Mouse (Mus musculus): Measurements from ENCODE around the gene Itpkb. TPM values are rescaled to one million over a fixed set of nuclear protein-coding genes. Genes with fewer than 3 reads are reported as not detected.
A peak's percentile ranks its signal among the peaks of the same experiment; 100 is the strongest.

Itpkb gene
- total and polyA plus RNA-seq, 3 experiments, result 14.6 to 17.8 (median 16.9) TPM

GRCm38 (mm10) chr1:180417118-180417517 is 86.8 kb downstream of the Itpkb start:
- ATAC-seq (ENCODE audit: extremely low read depth, insufficient number of reproducible peaks, low FRiP score, poor library complexity, severe bottlenecking), result peak; percentile 77
- Histone ChIP-seq H3K27me3 (ENCODE audit: insufficient read depth, low read length) (no peaks in the 10 kb centered on the region; the same call in 1 of the 2 replicates), H3K4me3 (ENCODE audit: low read depth, low read length) (peak overlapping the region; percentile 51; the same call in 1 of the 2 replicates), H3K9me3 (replicated peaks) (no peaks in the 10 kb centered on the region), H3K36me3 (replicated peaks) (peaks cover 96% of the 10 kb centered on the region), H3K4me1 (ENCODE audit: insufficient read depth, low read depth, low read length) (peaks cover 42% of the 10 kb centered on the region)
- TF ChIP-seq GATA2 (IDR thresholded peaks at IDR 0.05; ENCODE audit: borderline replicate concordance, low read depth, low read length), result no peak
- no peak for TF ChIP-seq TAL1 (conservative IDR thresholded peaks at IDR 0.05; ENCODE audit: low read depth, low read length)
- TF ChIP-seq POLR2AphosphoS5 (IDR thresholded peaks at IDR 0.05; ENCODE audit: insufficient replicate concordance, low read depth, low read length), result no peak
- TF ChIP-seq CTCF (IDR thresholded peaks at IDR 0.05; ENCODE audit: low read depth, low read length), result no peak
- no peak for TF ChIP-seq GATA1 (IDR thresholded peaks at IDR 0.05; ENCODE audit: borderline replicate concordance, low read length)
- DNase-seq (ENCODE audit: low spot score), result peak; percentile 59

GRCm38 (mm10) chr1:180419059-180419458 is 88.8 kb downstream of the Itpkb start:
- Histone ChIP-seq H3K4me3 (ENCODE audit: low read depth, low read length) (no peak overlapping the region), H3K9me3 (replicated peaks) (no peaks in the 10 kb centered on the region), H3K27me3 (ENCODE audit: insufficient read depth, low read length) (no peaks in the 10 kb centered on the region), H3K36me3 (replicated peaks) (peaks cover 95% of the 10 kb centered on the region), H3K4me1 (ENCODE audit: insufficient read depth, low read depth, low read length) (peaks cover 55% of the 10 kb centered on the region)
- DNase-seq (ENCODE audit: low spot score) (no peak), ATAC-seq (ENCODE audit: extremely low read depth, insufficient number of reproducible peaks, low FRiP score, poor library complexity, severe bottlenecking) (no peak)
- TF ChIP-seq CTCF (IDR thresholded peaks at IDR 0.05; ENCODE audit: low read depth, low read length) (no peak), POLR2AphosphoS5 (IDR thresholded peaks at IDR 0.05; ENCODE audit: insufficient replicate concordance, low read depth, low read length) (no peak), GATA2 (IDR thresholded peaks at IDR 0.05; ENCODE audit: borderline replicate concordance, low read depth, low read length) (no peak), TAL1 (conservative IDR thresholded peaks at IDR 0.05; ENCODE audit: low read depth, low read length) (no peak)

- Histone ChIP-seq H3K9me3 (replicated peaks) (no peaks in the 10 kb centered on the region), H3K4me3 (ENCODE audit: low read depth, low read length) (no peak overlapping the region), H3K27me3 (ENCODE audit: insufficient read depth, low read length) (no peaks in the 10 kb centered on the region), H3K4me1 (ENCODE audit: insufficient read depth, low read depth, low read length) (peaks cover 48% of the 10 kb centered on the region), H3K36me3 (replicated peaks) (peaks cover 93% of the 10 kb centered on the region)
- TF ChIP-seq GATA2 (IDR thresholded peaks at IDR 0.05; ENCODE audit: borderline replicate concordance, low read depth, low read length) (no peak), GATA1 (IDR thresholded peaks at IDR 0.05; ENCODE audit: borderline replicate concordance, low read length) (no peak), TAL1 (conservative IDR thresholded peaks at IDR 0.05; ENCODE audit: low read depth, low read length) (no peak), POLR2AphosphoS5 (IDR thresholded peaks at IDR 0.05; ENCODE audit: insufficient replicate concordance, low read depth, low read length) (no peak), CTCF (IDR thresholded peaks at IDR 0.05; ENCODE audit: low read depth, low read length) (no peak)
- no peak for ATAC-seq (ENCODE audit: extremely low read depth, insufficient number of reproducible peaks, low FRiP score, poor library complexity, severe bottlenecking)
- no peak for DNase-seq (ENCODE audit: low spot score)
Observed at GRCm38 (mm10) chr1:180420496-180421164, 90.3 kb downstream of the Itpkb start.

GRCm38 (mm10) chr1:180421165-180421909 is 91.1 kb downstream of the Itpkb start:
- H3K4me1 ChIP-seq (ENCODE audit: insufficient read depth, low read depth, low read length), result peaks cover 44% of the 10 kb centered on the region
- TF ChIP-seq TAL1 (conservative IDR thresholded peaks at IDR 0.05; ENCODE audit: low read depth, low read length) (no peak), POLR2AphosphoS5 (IDR thresholded peaks at IDR 0.05; ENCODE audit: insufficient replicate concordance, low read depth, low read length) (no peak), CTCF (IDR thresholded peaks at IDR 0.05; ENCODE audit: low read depth, low read length) (no peak), GATA1 (IDR thresholded peaks at IDR 0.05; ENCODE audit: borderline replicate concordance, low read length) (no peak), GATA2 (IDR thresholded peaks at IDR 0.05; ENCODE audit: borderline replicate concordance, low read depth, low read length) (no peak)
- H3K27me3 ChIP-seq (ENCODE audit: insufficient read depth, low read length), result no peaks in the 10 kb centered on the region
- ATAC-seq (ENCODE audit: extremely low read depth, insufficient number of reproducible peaks, low FRiP score, poor library complexity, severe bottlenecking), result no peak
- no peak overlapping the region for H3K4me3 ChIP-seq (ENCODE audit: low read depth, low read length)
- H3K36me3 ChIP-seq (replicated peaks), result peaks cover 96% of the 10 kb centered on the region
- DNase-seq (ENCODE audit: low spot score), result no peak
- no peaks in the 10 kb centered on the region for H3K9me3 ChIP-seq (replicated peaks)

- peak; percentile 64 for DNase-seq (ENCODE audit: low spot score)
- ATAC-seq (ENCODE audit: extremely low read depth, insufficient number of reproducible peaks, low FRiP score, poor library complexity, severe bottlenecking), result 0 out of 2 replicates have a peak, but pooled peaks have one; percentile 12
- no peak overlapping the region for H3K4me3 ChIP-seq (ENCODE audit: low read depth, low read length)
- H3K9me3 ChIP-seq (replicated peaks), result no peaks in the 10 kb centered on the region
- TF ChIP-seq CTCF (IDR thresholded peaks at IDR 0.05; ENCODE audit: low read depth, low read length) (peak; percentile 63), POLR2AphosphoS5 (IDR thresholded peaks at IDR 0.05; ENCODE audit: insufficient replicate concordance, low read depth, low read length) (no peak)
- peaks cover 88% of the 10 kb centered on the region for H3K36me3 ChIP-seq (replicated peaks)
- peaks cover under 1% of the 10 kb centered on the region; the same call in 1 of the 2 replicates for H3K27me3 ChIP-seq (ENCODE audit: insufficient read depth, low read length)
- H3K4me1 ChIP-seq (ENCODE audit: insufficient read depth, low read depth, low read length), result peaks cover 35% of the 10 kb centered on the region
Observed at GRCm38 (mm10) chr1:180422076-180422828, 92.0 kb downstream of the Itpkb start.

All from G1E (cell line).